Mouse (Mus musculus) liver, postnatal 0 days (tissue): ENCODE results near the gene Ppm1l.

Experiments
- CTCF ChIP-seq: sonication (generic); IDR thresholded peaks from 2 replicates; pipeline ENCODE4 v1.5.1; 2016; ENCODE audit warnings: antibody characterized with exemption, low read depth
- EP300 ChIP-seq: IDR thresholded peaks from 2 replicates; pipeline ENCODE4 v1.6.1; 2016; ENCODE audit warnings: antibody characterized with exemption, low read depth, mild to moderate bottlenecking

GRCm38 (mm10) chr3:69470142-69470796 lies 153.6 kb downstream of the Ppm1l start:
- no peak for TF ChIP-seq CTCF
- TF ChIP-seq EP300 = no peak
